Mouse (Mus musculus): ENCODE measurements around the gene Il12b. TPM values are rescaled to one million over a fixed set of nuclear protein-coding genes. Genes with fewer than 3 reads are reported as not detected.

The Il12b gene
- not detected for polyA plus RNA-seq (2014; fragmentation: Illumina TruSeq; extraction: RNeasy Lipid Tissue Mini Kit (QIAGEN cat#74804); ENCODE audit: low read depth, low replicate concordance)

GRCm38 (mm10) chr11:44399763-44400162, at the start of gene Il12b:
Gene Il12b (plus strand): TSS chr11:44400063.

Other genes starting within 250 kb of the Il12b start
- gene Ublcp1, start 70.4 kb downstream of the Il12b start, polyA plus RNA-seq (2014; fragmentation: Illumina TruSeq; extraction: RNeasy Lipid Tissue Mini Kit (QIAGEN cat#74804); ENCODE audit: low read depth, low replicate concordance) = 56.2 TPM
- gene Rnf145, start 118.9 kb downstream of the Il12b start, polyA plus RNA-seq (2014; fragmentation: Illumina TruSeq; extraction: RNeasy Lipid Tissue Mini Kit (QIAGEN cat#74804); ENCODE audit: low read depth, low replicate concordance) = 7.9 TPM
- gene Ebf1, start 217.3 kb downstream of the Il12b start, polyA plus RNA-seq (2014; fragmentation: Illumina TruSeq; extraction: RNeasy Lipid Tissue Mini Kit (QIAGEN cat#74804); ENCODE audit: low read depth, low replicate concordance) = 0.13 TPM